Mouse (Mus musculus): ENCODE measurements around the gene Masp1.
A peak's percentile ranks its signal among the peaks of the same experiment; 100 is the strongest.

The Masp1 gene

DNA sequence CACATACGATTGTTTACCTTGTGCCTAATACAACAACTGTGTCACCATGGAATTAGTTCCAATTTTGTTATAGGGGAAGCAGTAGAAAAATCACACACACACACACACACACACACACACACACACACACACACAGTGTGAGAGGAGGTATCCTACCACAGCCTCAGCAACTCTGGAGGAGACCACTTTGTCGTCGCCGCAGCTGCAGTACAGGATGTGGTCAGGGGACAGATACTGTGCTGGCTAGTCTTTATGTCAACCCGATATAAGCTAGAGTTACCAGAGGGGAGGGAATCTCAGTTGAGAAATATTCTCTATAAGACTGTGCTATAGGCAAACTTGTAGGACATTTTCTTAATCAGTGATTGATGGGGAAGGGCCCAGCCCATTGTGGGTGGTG is 63.3 kb downstream of the Masp1 start:
- no peak for DNase-seq

- DNase-seq: peak; percentile 28
Observed at GRCm38 (mm10) chr16:23456534-23456933, 64.1 kb downstream of the Masp1 start.

GRCm38 (mm10) chr16:23454376-23454775 is 66.2 kb downstream of the Masp1 start:
- DNase-seq: no peak

GRCm38 (mm10) chr16:23452476-23452875 is 68.1 kb downstream of the Masp1 start:
- peak; percentile 16 for DNase-seq

DNA sequence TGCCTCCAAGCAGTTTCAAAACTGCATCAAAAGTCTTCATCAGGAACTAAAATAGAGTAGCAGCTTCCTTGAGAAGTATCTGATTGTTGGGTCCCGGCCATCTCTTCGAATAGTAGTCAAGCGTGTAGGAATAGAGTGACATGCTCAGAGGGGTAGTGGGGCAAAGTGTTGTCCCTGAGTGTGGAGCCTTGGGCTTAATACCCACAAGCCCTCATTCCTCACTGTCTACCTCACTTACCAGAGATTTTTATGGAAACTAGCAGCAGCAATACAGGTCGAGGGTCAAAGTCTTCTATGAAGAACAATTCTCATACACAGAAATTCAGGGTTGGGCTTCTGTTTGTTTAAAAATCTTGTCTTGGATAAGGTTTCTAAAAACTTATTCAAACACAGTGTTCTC is 69.8 kb downstream of the Masp1 start:
- DNase-seq: no peak

DNA sequence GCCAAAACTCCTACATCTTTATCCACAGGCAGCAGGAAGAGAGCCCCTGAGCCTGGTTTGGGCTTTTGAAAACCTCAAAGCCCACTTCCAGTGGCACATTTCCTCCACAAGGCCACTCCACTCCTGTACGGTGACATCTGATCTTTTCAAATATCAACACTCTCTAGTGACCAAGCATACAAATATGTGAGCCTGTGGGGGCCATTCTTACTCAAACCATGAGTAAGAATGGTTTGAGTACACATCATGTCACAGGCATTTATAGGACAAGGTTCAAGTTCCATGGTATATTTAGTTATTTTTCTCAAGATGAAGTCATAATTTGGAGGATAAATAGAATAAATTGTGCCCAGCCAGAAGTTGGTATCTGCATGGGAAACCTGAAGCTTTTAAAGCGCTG is 70.7 kb downstream of the Masp1 start:
- DNase-seq: no peak

GRCm38 (mm10) chr16:23444231-23444630 is 76.4 kb downstream of the Masp1 start:
- DNase-seq: no peak

DNA sequence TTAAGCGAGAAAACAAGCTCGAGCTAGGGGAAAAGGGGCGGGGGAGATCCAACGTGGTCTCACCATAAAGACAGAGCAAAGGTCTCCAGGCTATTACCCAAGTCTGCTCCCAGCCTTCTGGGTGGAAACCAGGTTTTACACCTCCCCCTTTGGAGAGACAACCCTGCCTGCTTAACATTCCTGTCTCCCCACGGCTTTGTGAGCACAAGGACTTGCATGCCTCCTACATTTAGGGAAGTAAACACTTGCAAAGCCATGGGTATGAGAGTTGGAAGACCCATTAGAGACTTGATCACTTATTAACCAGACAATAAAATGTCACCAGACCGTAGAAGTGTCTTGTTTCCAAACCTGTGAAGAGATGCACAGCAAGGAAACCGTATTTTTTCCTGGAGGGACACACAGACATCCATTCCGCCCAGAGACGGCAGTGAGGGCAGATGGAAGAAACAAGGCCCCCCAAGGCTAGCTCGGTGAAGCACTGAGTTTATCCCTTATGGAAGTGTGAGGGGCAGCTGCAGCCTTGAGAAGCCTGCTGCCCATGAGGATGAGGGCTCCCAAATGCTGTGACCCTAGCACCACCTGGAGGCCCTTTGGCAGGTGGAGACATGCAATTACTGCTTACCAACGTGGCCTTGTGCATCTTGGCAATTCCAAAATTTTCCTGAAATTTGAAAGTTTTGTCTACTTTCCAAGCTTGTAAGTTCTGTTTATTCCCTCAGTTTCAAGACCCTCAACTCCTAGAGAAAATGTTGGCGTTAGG is 83.0 kb downstream of the Masp1 start:
- no peak for DNase-seq

GRCm38 (mm10) chr16:23429991-23430390 is 90.6 kb downstream of the Masp1 start:
- DNase-seq: no peak

GRCm38 (mm10) chr16:23428647-23429319 is 91.8 kb downstream of the Masp1 start, which contains the start of gene Rtp1:
Gene Rtp1 (plus strand): TSS chr16:23429133.
- DNase-seq: peak; percentile 16

DNA sequence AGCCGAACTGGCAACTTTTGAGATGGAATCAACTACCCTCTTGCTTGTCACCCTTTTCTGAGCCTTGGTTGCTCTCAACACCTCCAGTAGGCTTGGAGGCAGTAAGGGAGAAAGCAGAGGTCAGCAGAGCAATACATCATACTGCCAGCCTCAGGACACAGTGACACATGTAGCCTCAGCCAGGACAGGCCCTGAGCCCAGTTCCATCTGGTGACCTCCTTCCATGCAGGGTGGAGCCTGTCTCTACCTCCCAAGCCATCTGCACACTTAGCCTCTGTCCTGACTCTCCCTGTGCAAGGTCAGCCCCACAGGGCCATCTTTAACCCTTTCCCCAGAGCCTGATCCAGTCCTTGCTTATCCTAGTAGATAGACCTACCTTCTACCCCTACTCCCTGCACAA is 92.9 kb downstream of the Masp1 start:
- DNase-seq: peak; percentile 12

- DNase-seq: no peak
Observed at GRCm38 (mm10) chr16:23423825-23424224, 96.8 kb downstream of the Masp1 start.

- no peak for DNase-seq
Observed at GRCm38 (mm10) chr16:23419565-23420085, 101.0 kb downstream of the Masp1 start.

- no peak for DNase-seq
Observed at GRCm38 (mm10) chr16:23417456-23418240, 103.0 kb downstream of the Masp1 start.

GRCm38 (mm10) chr16:23416657-23417293 is 103.8 kb downstream of the Masp1 start:
- DNase-seq: no peak

GRCm38 (mm10) chr16:23416261-23416656 is 104.4 kb downstream of the Masp1 start:
- no peak for DNase-seq

GRCm38 (mm10) chr16:23412930-23413329 is 107.7 kb downstream of the Masp1 start:
- no peak for DNase-seq

GRCm38 (mm10) chr16:23403008-23403755 is 117.4 kb downstream of the Masp1 start:
- peak; percentile 35 for DNase-seq

- no peak for DNase-seq
Observed at GRCm38 (mm10) chr16:23401959-23402358, 118.7 kb downstream of the Masp1 start.

DNA sequence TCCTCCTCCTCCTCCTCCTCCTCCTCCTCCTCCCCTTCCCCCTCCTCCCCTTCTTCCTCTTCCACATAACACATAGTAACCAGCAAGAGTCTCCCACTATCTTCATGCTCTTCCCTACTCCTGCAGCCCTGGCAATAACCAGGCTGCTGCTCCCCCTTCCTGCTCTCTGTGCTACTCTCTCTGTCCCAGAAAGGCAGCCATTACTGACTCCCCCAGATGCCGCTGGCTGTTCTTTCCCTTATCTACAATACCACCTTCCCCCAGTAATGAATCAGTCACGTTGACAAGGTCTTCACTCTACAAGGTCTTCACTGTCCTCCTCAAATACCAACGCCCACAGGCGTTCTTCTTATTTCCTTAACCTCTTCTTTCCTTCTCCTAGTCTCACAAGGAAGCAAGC is 119.2 kb downstream of the Masp1 start:
- no peak for DNase-seq
